Mouse (Mus musculus) embryonic fibroblast, embryonic 13.5 days (primary cell): Measurements from ENCODE around the gene Gsx2. TPM values are rescaled to one million over a fixed set of nuclear protein-coding genes. Genes with fewer than 3 reads are reported as not detected.
A peak's percentile ranks its signal among the peaks of the same experiment; 100 is the strongest.

Source experiments
- H3K27ac ChIP-seq: 2 replicates; pipeline ENCODE4 v1.5.1; 2012; ENCODE audit warnings: low read length, control low read depth, inconsistent platforms; ENCODE audit not compliant: insufficient read depth
- H3K4me1 ChIP-seq: 2 replicates; pipeline ENCODE4 v1.6.1; 2011; ENCODE audit warnings: low read length; ENCODE audit not compliant: control insufficient read depth, insufficient read depth
- H3K4me3 ChIP-seq: 2 replicates; pipeline ENCODE4 v1.5.1; 2011; ENCODE audit warnings: mild to moderate bottlenecking, control low read depth, low read length; ENCODE audit not compliant: insufficient read depth
- CTCF ChIP-seq: IDR thresholded peaks from 2 replicates; pipeline ENCODE4 v1.5.1; 2011; ENCODE audit warnings: mild to moderate bottlenecking, control low read depth, low read length, moderate library complexity, borderline replicate concordance; ENCODE audit not compliant: insufficient read depth
- POLR2A ChIP-seq: IDR thresholded peaks from 2 replicates; pipeline ENCODE4 v1.6.1; 2011; ENCODE audit warnings: low read depth, mild to moderate bottlenecking, control low read depth, low read length, moderate library complexity
- polyA plus RNA-seq: library from polyadenylated mRNA; stranded (reverse); fragments of >200 nt; gene quantifications from 2 replicates; pipeline ENCODE4 v1.2.4, GENCODE M21; 2011; ENCODE audit warnings: low read depth; ENCODE audit not compliant: missing spikeins, insufficient read length

The Gsx2 gene
- not detected in 2 replicates for polyA plus RNA-seq

- H3K27ac ChIP-seq = no peak within 1 kb of the TSS
- no peaks in the 10 kb centered on the region for H3K4me1 ChIP-seq
- TF ChIP-seq POLR2A = no peak
- no peak within 1 kb of the TSS for H3K4me3 ChIP-seq
Measured at GRCm38 (mm10) chr5:75075383-75075941, at the start of gene Gsx2. Gene Gsx2, plus strand, starts transcription at chr5:75075601.

GRCm38 (mm10) chr5:75035475-75035874 lies 39.9 kb upstream of the Gsx2 start:
- no peaks in the 10 kb centered on the region; the same call in 1 of the 2 replicates for H3K4me1 ChIP-seq
- no peak overlapping the region for H3K4me3 ChIP-seq
- TF ChIP-seq POLR2A (no peak), CTCF (no peak)
- no peak overlapping the region for H3K27ac ChIP-seq

GRCm38 (mm10) chr5:75039307-75039706 lies 36.1 kb upstream of the Gsx2 start:
- Histone ChIP-seq H3K4me3 (no peak overlapping the region), H3K4me1 (peaks cover 2% of the 10 kb centered on the region; the same call in 1 of the 2 replicates), H3K27ac (no peak overlapping the region)
- TF ChIP-seq CTCF = no peak
- no peak for TF ChIP-seq POLR2A

- Histone ChIP-seq H3K27ac (no peak overlapping the region), H3K4me1 (peaks cover 7% of the 10 kb centered on the region), H3K4me3 (peak overlapping the region; percentile 96)
- TF ChIP-seq CTCF (no peak), POLR2A (no peak)
Measured at GRCm38 (mm10) chr5:75043011-75043445, 32.4 kb upstream of the Gsx2 start.

- no peak for TF ChIP-seq POLR2A
- TF ChIP-seq CTCF = no peak
- Histone ChIP-seq H3K27ac (peak overlapping the region; percentile 82), H3K4me1 (peaks cover 7% of the 10 kb centered on the region), H3K4me3 (peak overlapping the region; percentile 96)
Measured at GRCm38 (mm10) chr5:75043621-75044301, 31.6 kb upstream of the Gsx2 start.

- TF ChIP-seq POLR2A (peak; percentile 56; the same call in 1 of the 2 replicates), CTCF (no peak)
- H3K4me3 ChIP-seq = peak within 1 kb of the TSS; percentile 96
- H3K4me1 ChIP-seq = peaks cover 7% of the 10 kb centered on the region
- peak within 1 kb of the TSS; percentile 83 for H3K27ac ChIP-seq
Measured at GRCm38 (mm10) chr5:75044310-75044904, 31.0 kb upstream of the Gsx2 start, which contains the start of gene Chic2. Gene Chic2, minus strand, starts transcription at chr5:75044774.

- Histone ChIP-seq H3K27ac (peak overlapping the region; percentile 16; the same call in 1 of the 2 replicates), H3K4me3 (no peak overlapping the region), H3K4me1 (peaks cover 7% of the 10 kb centered on the region)
- no peak for TF ChIP-seq CTCF
- no peak for TF ChIP-seq POLR2A
Measured at GRCm38 (mm10) chr5:75045371-75045770, 30.0 kb upstream of the Gsx2 start.

- TF ChIP-seq POLR2A (no peak), CTCF (no peak)
Measured at GRCm38 (mm10) chr5:75046681-75047321, 28.6 kb upstream of the Gsx2 start.

GRCm38 (mm10) chr5:75051109-75051508 lies 24.3 kb upstream of the Gsx2 start:
- Histone ChIP-seq H3K4me1 (peaks cover 4% of the 10 kb centered on the region; the same call in 1 of the 2 replicates), H3K27ac (no peak overlapping the region), H3K4me3 (no peak overlapping the region)
- TF ChIP-seq CTCF = no peak
- no peak for TF ChIP-seq POLR2A

More at GRCm38 (mm10) chr5:75046681-75047321, 28.6 kb upstream of the Gsx2 start:
- Histone ChIP-seq H3K27ac (no peak overlapping the region; the same call in 1 of the 2 replicates), H3K4me1 (peaks cover 7% of the 10 kb centered on the region), H3K4me3 (no peak overlapping the region)
